Mouse (Mus musculus) thymus, adult 2 months (tissue): ENCODE results near the gene Spdef.

Source experiments
- CTCF ChIP-seq: fragments of 200-500 bp; IDR thresholded peaks from 2 replicates; pipeline ENCODE4 v1.5.1; 2012; ENCODE audit warnings: mild to moderate bottlenecking, control low read depth, low read length, moderate library complexity, borderline replicate concordance; ENCODE audit not compliant: control insufficient read depth, poor library complexity, insufficient read depth; ENCODE audit errors: extremely low read depth
- POLR2A ChIP-seq: fragments of 200-500 bp; IDR thresholded peaks from 2 replicates; pipeline ENCODE4 v1.6.1; 2012; ENCODE audit warnings: mild to moderate bottlenecking, low read length, control low read depth, moderate library complexity; ENCODE audit not compliant: control insufficient read depth, poor library complexity, insufficient read depth; ENCODE audit errors: extremely low read depth

- TF ChIP-seq POLR2A: no peak
- TF ChIP-seq CTCF: no peak
These were observed 20.6 kb downstream of the Spdef start for GRCm38 (mm10) chr17:27707954-27708661.
